Mouse (Mus musculus) MEL-GATA-1-ER (cell line): ENCODE measurements around the gene Brat1.
"Not testable (repeated sequence)": the region's sequence is repeated elsewhere in the genome, so short reads cannot be mapped to it uniquely, and the experiment has no call there.

Experiments
- DNase-seq: peaks from one replicate; pipeline ENCODE4 v3.0.0-alpha.2; 2012; ENCODE audit warnings: low read depth; ENCODE audit errors: extremely low read depth

The Brat1 gene

GRCm38 (mm10) chr5:140704378-140705251 lies at the start of gene Brat1:
Gene Brat1 (plus strand): TSS chr5:140705011.
- DNase-seq = peak; percentile 91

DNA sequence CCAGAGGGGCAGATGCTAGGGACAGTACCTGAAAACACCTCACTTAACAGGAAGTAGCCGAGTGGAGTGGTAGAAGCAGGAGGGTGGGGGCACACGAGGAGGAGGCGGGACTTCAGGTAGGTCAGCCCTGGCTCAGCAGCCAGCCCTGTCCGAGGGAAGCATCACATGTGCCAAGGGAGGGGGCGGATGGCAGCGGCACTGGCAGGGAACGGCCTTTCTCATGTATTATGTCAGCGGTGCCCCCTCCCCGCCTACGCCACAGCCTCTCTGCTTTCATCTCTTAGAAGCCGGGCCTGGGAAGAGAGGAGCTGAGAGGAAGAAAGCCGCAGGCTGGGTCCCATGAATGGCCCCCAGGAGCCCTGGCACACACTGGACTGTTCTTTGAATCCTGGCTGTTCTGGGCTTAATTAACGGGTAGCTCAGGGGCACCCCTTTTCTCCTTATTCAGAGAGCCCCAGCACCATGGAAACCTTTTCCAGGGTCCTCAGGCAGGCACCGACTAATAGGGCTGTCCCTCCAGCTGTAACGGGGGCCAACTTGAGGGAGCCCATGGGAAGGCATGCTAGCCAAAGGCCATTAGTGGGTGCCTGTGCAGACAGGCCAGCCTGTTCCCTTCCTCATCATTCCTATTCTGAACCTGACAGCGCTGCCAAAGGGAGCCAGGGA lies 45.1 kb upstream of the Brat1 start:
- DNase-seq = no peak

- no peak for DNase-seq
Observed at GRCm38 (mm10) chr5:140660398-140660797, 44.4 kb upstream of the Brat1 start.

DNA sequence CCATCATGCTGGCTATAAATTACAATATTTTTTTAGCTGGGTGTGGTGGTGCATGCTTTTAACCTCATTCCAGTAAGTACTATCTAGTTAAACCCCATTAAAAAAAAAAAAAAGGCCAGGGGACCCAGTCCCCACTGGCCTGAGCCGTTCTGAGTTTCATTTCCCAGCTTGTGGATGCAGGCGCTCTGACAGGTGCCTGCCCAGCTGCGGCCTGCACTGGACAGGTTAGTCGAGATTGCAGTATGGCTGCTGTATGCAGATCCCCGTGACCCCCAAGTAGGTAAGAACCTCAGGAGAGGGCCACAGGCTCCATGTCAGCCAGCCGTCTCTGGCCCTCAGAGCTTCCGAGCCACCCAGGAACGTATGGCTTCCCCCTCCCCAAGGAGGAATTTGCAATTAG lies 43.4 kb upstream of the Brat1 start:
- no peak for DNase-seq

DNA sequence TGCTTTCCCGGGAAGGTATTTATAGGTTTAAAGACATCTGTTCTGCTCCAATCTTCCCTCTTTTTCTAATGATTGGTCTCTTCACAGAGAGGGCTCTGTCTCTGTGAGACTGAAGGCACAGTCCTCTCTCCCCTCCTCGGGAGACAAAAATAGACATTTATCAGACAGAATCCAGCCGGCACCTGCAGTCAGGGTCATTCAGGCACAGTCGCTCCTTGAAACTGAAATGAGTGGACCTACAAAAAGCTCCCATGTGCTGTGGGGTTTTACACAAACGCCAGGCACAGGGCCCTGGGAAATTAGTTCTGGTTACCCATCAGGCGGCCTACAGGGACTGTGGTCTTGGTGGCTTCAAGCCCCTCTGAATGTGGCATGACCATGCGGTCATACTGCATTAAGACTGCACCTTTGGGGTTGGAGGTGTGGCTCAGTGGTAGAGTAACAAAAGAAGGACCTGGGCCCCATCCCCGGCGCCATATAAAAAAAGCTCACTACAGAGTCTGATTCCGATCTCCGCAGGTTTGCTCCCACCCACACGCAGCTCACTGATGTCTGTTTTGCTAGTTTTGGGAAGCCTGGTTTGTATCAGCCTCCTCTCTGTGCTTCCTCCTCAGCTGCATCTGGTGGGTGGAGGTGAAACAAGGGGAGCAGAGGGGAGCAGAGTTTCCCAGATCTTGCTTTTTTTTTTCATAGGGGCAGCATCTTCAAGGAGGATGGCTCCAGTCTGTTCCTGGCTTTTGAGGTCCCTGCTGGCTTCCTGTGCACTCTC lies 42.8 kb upstream of the Brat1 start:
- DNase-seq = no peak

GRCm38 (mm10) chr5:140662741-140663592 lies 41.8 kb upstream of the Brat1 start:
- no peak for DNase-seq

- peak; percentile 58 for DNase-seq
Observed at GRCm38 (mm10) chr5:140663621-140664180, 41.1 kb upstream of the Brat1 start.

DNA sequence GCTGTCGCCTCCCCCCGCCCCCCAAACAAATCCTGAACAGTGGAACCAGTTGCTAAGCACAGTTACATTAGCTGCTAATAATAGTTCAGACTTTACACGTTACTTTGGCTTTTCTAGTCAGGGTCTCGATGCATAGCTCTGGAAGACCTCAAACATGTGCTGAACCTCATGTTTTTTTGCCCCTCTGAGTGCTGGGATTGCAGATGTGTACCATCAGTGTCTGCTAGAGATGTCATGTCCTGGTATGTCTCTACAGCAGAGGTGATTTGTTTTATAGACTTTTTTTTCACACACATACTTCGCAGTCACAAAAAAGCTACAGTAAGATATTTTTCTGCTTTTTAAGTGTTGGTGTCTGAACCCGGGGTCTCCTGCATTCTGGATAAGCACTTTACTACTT lies 32.7 kb upstream of the Brat1 start:
- no peak for DNase-seq

DNA sequence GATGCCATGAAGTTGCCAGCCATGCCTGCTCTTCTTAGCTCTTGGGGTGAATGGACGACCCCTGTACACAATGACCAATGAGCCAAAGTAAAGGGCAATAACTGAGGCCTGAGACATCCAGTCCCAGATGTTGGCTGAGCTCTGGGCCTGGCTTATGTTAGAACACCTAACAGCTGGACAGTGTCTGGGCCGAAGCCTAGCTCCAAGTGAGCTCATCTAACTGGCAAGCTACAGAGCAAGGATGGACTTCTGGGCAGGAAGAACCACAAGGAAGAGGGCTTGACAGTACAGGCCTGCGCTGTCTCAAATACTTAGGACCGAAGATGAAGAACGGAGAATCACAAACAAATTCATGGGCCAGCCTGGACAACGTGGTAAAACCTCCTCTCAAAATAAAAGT lies 32.2 kb upstream of the Brat1 start:
- not testable (repeated sequence) for DNase-seq

DNA sequence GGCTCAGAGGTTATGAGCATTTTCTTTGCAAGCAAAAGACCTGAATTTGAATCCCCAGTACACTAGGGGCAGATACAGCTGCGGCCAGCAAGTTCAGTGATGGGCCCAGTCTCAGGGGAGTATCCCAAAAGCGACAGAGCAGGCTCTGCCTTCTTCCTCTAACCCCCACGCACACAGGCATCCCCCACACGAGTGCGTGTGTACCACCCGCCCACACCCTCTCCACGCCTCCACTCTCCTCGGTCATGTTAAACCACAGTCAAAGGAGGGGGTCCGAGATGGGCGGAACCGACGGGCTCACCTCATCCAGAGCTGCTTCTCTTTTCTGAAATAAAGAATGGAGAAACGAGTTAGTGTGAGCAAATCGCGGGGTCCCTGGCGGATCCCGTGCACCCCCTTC lies 30.8 kb upstream of the Brat1 start:
- DNase-seq = no peak

DNA sequence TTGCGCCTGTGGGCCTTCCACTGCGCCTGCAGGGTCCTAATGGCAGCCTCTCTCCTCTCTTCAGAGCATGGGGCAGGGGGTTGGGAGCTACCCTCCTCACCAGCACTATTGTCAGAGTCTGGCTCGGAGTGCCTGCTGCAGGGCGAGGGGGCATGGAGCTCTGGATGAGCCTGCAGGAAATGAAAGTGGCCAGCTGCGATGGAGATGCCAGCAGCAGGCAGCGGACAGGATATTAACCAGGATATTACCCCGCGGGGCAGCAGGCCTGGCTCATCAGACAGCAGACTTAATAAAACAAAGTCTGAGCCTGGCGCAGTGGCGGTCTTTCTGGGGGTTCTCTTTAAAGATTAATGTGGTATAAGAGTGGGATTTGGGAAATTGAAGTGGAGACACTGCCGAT lies 29.7 kb upstream of the Brat1 start:
- no peak for DNase-seq

DNA sequence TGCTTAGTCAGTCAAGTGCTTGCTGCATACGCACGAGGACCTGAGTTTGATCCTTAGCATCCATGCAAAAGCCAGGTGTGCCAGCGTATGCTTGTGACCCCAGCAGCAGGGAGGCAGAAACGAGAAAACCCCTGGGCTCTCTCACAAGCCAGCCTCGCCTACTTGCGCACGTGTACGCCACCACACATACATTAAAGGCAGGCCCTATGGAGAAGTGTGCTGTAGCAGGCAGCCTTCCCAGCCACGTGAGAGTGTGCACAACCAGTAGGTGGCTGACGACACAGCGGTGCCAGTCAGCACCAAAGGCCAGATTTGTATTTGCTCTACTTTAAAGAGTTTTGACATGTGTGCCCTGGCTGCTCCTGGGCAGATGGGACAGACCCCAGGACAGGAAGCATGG lies 29.2 kb upstream of the Brat1 start:
- DNase-seq = no peak

- DNase-seq = no peak
Observed at GRCm38 (mm10) chr5:140677137-140677536, 27.7 kb upstream of the Brat1 start.

DNA sequence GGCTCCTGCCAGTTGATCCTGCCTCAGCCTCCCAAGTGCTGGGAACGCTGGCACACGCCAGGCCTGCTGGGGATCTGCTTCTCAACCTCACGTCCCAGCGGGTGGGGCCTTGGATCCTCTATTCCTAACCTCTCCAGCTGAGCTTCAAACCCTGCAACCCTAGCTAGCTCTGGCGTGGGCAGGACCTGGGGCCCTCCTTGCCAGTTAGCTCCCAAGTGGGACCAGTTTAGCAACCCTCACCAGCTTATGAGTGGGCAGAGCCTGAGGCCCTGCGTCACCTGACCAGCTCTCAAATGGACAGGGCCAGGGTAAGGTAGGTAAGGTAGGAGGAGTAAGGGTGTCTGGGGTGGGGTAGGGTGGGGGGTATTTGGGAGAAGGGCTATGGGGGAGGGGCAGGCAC lies 24.8 kb upstream of the Brat1 start:
- no peak for DNase-seq

DNA sequence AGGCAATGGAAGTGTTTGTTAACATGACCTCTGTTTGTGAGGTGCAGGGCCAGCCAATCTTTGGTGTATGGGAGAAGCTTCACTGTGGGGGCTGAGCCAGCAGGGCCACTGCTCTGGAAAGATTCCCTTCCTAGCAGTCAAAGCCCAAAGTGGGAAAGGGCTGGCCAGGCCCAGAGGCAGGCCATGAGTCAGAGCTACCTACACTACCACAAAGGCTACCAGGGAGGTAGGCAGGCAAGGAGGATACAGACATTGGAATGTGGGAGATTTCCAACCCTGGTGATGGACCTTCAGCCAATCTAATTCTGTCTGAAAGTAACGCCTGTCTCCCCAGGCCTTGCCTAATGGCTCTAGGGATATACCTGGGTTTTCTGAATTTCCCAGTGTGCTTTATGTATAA lies 23.9 kb upstream of the Brat1 start:
- no peak for DNase-seq

- DNase-seq = no peak
Observed at GRCm38 (mm10) chr5:140682113-140682512, 22.7 kb upstream of the Brat1 start.

- peak; percentile 19 for DNase-seq
Observed at GRCm38 (mm10) chr5:140684343-140685148, 20.3 kb upstream of the Brat1 start.

GRCm38 (mm10) chr5:140688434-140688833 lies 16.4 kb upstream of the Brat1 start:
- no peak for DNase-seq

GRCm38 (mm10) chr5:140695987-140696386 lies 8.8 kb upstream of the Brat1 start:
- DNase-seq = no peak

- no peak for DNase-seq
Observed at GRCm38 (mm10) chr5:140699776-140700175, 5.0 kb upstream of the Brat1 start.
